Mouse (Mus musculus) lung, embryonic 16.5 days (tissue): ENCODE results near the gene Dop1a. TPM values are rescaled to one million over a fixed set of nuclear protein-coding genes. Genes with fewer than 3 reads are reported as not detected.

Source experiments
- ATAC-seq: fragments of 200-750 bp; cut with Nextera tagmentation; 2 replicates; pipeline ENCODE4 v1.8.0; 2017; ENCODE audit warnings: low read depth, mild to moderate bottlenecking, moderate library complexity
- H3K27ac ChIP-seq: fragments of 300-500 bp; sonication (generic); 2 replicates; pipeline ENCODE4 v1.5.1; 2014; ENCODE audit warnings: mild to moderate bottlenecking, control low read depth, low read length
- H3K27me3 ChIP-seq: fragments of 300-500 bp; sonication (generic); 2 replicates; pipeline ENCODE4 v1.6.1; 2014; ENCODE audit warnings: low read depth, low read length, mixed read lengths; ENCODE audit not compliant: control insufficient read depth, insufficient read depth
- H3K36me3 ChIP-seq: fragments of 300-500 bp; sonication (generic); 2 replicates; pipeline ENCODE4 v1.6.1; 2014; ENCODE audit warnings: low read length; ENCODE audit not compliant: control insufficient read depth, insufficient read depth
- H3K4me1 ChIP-seq: fragments of 300-500 bp; sonication (generic); replicated peaks from 2 replicates; pipeline ENCODE4 v1.6.1; 2014; ENCODE audit warnings: low read length, mixed read lengths; ENCODE audit not compliant: control insufficient read depth, insufficient read depth
- H3K4me2 ChIP-seq: fragments of 300-500 bp; sonication (generic); 2 replicates; pipeline ENCODE4 v1.6.1; 2014; ENCODE audit warnings: low read depth, low read length, control low read depth
- H3K4me3 ChIP-seq: fragments of 300-500 bp; sonication (generic); 2 replicates; pipeline ENCODE4 v1.5.1; 2014; ENCODE audit warnings: mild to moderate bottlenecking, low read length, control low read depth
- H3K9ac ChIP-seq: fragments of 300-500 bp; sonication (generic); 2 replicates; pipeline ENCODE4 v1.6.1; 2014; ENCODE audit warnings: low read length, control low read depth
- H3K9me3 ChIP-seq: fragments of 300-500 bp; sonication (generic); 2 replicates; pipeline ENCODE4 v1.6.1; 2016; ENCODE audit warnings: low read length; ENCODE audit not compliant: control insufficient read depth
- WGBS: fragments of 180-500 bp; shearing (Covaris S2); extraction: QIAGEN DNeasy Blood & Tissue Kit; methylation state at CpG from one replicate; pipeline ENCODE4 v1.1.7; 2014; 5-methylcytosine and 5-hydroxymethylcytosine counted together
- polyA plus RNA-seq: library from polyadenylated mRNA; unstranded; fragments of >200 nt; fragmentation: Nextera tagmentation; extraction: Ambion mirVana; gene quantifications from 2 replicates; pipeline ENCODE4 v1.2.1, GENCODE M21; 2015

Dop1a gene
- polyA plus RNA-seq, 1 experiment from 2014 or later = 12.1 TPM

DNA sequence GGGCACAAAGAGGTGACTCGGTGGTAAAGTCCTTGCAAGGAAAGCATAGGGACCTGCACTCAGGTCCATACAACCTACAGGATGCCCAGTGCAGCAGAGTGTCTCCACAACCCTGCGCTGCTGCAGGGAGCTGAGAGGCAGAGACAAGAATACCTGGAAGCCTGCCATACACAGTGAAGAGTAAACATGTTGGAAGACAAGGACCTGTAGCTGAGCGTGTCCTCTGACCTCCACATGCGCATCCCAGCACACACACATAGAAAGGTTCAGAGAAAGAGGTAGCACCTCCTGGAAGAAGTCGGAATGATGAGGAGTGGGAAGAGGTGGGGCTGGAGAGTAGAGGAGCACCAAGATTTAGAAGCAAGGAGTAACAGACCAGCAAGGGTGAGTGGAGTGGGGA lies 67.1 kb downstream of the Dop1a start:
- Histone ChIP-seq H3K4me1 (no peaks in the 10 kb centered on the region), H3K4me2 (no peak overlapping the region), H3K9me3 (no peaks in the 10 kb centered on the region), H3K9ac (no peak overlapping the region), H3K27ac (no peak overlapping the region), H3K27me3 (no peaks in the 10 kb centered on the region), H3K4me3 (no peak overlapping the region), H3K36me3 (peaks cover 8% of the 10 kb centered on the region)
- 75% methylated on average over 5 of the region's 5 CpGs for WGBS
- ATAC-seq = no peak

DNA sequence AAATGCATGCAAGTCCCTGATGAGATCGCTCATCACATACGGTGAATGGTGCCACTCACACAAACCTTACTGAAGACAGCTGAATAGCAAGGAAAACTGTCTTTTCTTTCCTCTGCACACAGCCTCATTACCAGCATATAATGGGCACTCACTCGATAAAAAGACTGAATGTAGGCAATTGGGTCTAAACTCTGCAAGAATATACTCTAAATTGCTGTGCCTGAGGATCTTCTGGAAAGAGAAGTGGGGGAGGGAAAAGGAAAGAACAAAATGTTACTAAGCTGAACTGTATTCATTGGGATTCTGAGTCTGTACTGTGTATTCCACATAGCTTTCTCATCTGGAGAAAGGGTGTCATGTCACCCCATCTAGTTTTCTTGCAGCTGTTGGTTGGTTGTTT lies 76.5 kb downstream of the Dop1a start:
- Histone ChIP-seq H3K9me3 (no peaks in the 10 kb centered on the region), H3K27ac (no peak overlapping the region), H3K4me1 (no peaks in the 10 kb centered on the region), H3K9ac (no peak overlapping the region), H3K27me3 (no peaks in the 10 kb centered on the region), H3K36me3 (peaks cover 19% of the 10 kb centered on the region), H3K4me3 (no peak overlapping the region), H3K4me2 (no peak overlapping the region)
- no peak for ATAC-seq
- WGBS = 88% methylated on average over 3 of the region's 3 CpGs

DNA sequence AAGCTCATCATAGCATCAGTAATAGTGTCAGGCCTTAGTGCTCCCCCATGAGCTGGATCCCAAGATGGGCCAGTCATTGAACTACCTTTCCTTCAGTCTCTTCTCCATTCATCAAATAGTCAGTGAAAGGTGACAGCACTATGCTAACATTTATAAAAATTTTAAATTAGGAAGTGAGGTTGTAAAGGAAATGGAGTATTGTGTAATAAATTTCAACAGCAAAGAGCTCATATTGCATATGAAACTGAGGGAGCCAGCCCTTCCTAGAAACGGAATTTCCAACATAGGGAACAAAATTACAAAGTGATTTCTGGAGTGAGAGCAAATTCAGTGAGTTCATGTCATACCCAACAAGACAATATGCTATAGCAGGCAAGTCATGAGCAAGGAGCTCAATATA lies 77.6 kb downstream of the Dop1a start:
- no peak overlapping the region for H3K9ac ChIP-seq
- H3K4me1 ChIP-seq = no peaks in the 10 kb centered on the region
- no peak overlapping the region for H3K27ac ChIP-seq
- no peak overlapping the region for H3K4me3 ChIP-seq
- H3K4me2 ChIP-seq = no peak overlapping the region
- no peak for ATAC-seq
- 69% methylated on average over 1 of the region's 1 CpGs for whole genome bisulfite sequencing
- H3K9me3 ChIP-seq = no peaks in the 10 kb centered on the region
- H3K27me3 ChIP-seq = no peaks in the 10 kb centered on the region
- H3K36me3 ChIP-seq = peaks cover 26% of the 10 kb centered on the region

DNA sequence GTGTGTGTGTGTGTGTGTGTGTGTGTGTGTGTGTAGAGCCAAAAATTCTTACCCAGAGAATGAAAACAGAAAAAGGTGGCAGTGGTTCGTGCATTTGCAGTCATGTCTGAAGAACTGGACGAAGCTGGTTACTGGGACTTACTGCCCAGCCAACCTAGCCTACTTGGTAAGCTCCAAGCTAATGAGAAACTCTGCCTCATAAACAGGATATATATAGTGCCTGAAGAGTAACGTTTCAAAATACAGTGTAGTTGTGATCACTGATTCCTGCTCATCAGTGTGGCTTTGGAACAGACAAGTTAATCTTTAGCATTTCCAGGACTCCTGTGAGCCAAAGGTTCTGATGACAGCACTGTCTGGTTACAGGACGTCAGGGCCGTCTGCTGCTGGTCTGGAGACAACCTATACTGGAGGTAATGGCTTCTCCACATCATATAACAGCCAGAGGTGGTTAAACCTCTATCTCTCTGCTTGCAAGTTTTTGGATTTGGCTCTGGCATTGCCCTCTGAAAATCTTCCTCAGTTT lies 82.7 kb downstream of the Dop1a start:
- no peak overlapping the region for H3K4me2 ChIP-seq
- no peak for ATAC-seq
- peaks cover 25% of the 10 kb centered on the region for H3K36me3 ChIP-seq
- H3K9me3 ChIP-seq = no peaks in the 10 kb centered on the region
- H3K9ac ChIP-seq = no peak overlapping the region
- no peaks in the 10 kb centered on the region for H3K4me1 ChIP-seq
- no peak overlapping the region for H3K27ac ChIP-seq
- no peak overlapping the region for H3K4me3 ChIP-seq
- no peaks in the 10 kb centered on the region for H3K27me3 ChIP-seq
- 84% methylated on average over 5 of the region's 5 CpGs for WGBS

DNA sequence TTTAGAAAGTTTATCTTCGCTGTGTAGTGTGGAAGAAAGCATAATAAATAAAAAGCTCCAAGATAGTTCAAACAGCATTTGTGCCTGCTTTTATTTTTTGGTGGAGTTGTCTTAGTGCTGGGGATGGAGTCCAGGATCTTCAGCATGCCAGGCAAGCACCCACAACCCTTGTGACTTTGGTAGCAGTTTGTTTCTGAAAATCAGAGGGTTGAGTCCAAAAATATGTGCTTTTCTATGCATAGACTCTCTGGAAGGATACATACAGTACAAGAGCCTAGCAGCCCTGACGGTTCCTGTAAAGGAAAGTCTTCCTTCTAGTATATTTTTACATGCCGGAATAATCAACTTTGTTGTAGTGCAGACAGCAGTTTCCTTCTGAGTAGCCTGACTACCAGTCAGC lies 83.8 kb downstream of the Dop1a start:
- 87% methylated on average over 3 of the region's 3 CpGs for WGBS
- no peak overlapping the region for H3K4me3 ChIP-seq

DNA sequence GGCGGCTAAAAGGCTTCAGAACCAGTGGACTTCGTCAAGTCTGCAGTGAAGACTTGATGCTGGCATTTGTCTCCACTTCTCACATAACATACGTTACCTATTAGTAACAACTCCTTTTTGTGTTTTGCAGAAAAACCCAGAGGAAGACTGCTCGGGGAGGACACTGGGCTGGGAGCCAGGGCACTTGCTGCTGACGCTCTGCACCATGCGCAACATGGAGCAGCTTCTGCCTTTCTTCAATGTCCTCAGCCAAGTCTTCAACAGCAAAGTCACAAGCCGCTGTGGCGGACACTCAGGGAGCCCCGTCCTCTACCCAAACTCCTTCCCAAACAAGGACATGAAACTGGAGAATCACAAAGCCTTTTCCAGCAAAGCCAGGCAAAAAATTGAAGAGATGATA lies 86.9 kb downstream of the Dop1a start:
- Histone ChIP-seq H3K4me2 (no peak overlapping the region), H3K4me3 (no peak overlapping the region), H3K9ac (no peak overlapping the region), H3K27me3 (no peaks in the 10 kb centered on the region), H3K27ac (no peak overlapping the region), H3K4me1 (no peaks in the 10 kb centered on the region), H3K9me3 (no peaks in the 10 kb centered on the region), H3K36me3 (peaks cover 25% of the 10 kb centered on the region)
- ATAC-seq = no peak
- 79% methylated on average over 9 of the region's 9 CpGs for WGBS

More for the DNA sequence above, 83.8 kb downstream of the Dop1a start:
- H3K9ac ChIP-seq = no peak overlapping the region
- H3K4me1 ChIP-seq = no peaks in the 10 kb centered on the region
- no peak for ATAC-seq
- H3K27me3 ChIP-seq = no peaks in the 10 kb centered on the region
- H3K9me3 ChIP-seq = no peaks in the 10 kb centered on the region
- H3K36me3 ChIP-seq = peaks cover 25% of the 10 kb centered on the region
- H3K4me2 ChIP-seq = no peak overlapping the region
- H3K27ac ChIP-seq = no peak overlapping the region

DNA sequence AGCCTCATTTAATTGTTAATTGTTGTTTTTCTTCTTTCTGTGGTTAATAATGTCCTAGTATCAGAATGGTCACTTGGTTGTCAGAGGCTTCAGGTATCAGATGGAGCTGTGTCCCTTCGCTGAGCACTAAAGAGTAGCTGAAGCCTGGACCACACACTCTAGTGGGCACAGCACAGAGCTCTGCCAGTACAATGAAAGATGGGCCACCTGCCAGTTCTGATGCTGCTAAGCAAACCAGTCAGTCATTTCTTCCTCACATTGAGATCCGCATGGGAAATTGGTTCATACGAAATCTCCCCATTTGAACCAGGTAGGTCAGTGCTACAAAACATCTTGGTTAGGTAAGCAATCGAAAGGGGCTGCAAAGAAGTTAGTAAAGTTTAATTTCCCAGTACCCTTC lies 87.7 kb downstream of the Dop1a start:
- no peaks in the 10 kb centered on the region for H3K4me1 ChIP-seq
- H3K4me3 ChIP-seq = no peak overlapping the region
- WGBS = 90% methylated on average over 4 of the region's 4 CpGs
- H3K36me3 ChIP-seq = peaks cover 28% of the 10 kb centered on the region
- no peak for ATAC-seq
- H3K27me3 ChIP-seq = no peaks in the 10 kb centered on the region
- H3K9me3 ChIP-seq = no peaks in the 10 kb centered on the region
- H3K4me2 ChIP-seq = no peak overlapping the region
- H3K27ac ChIP-seq = no peak overlapping the region
- no peak overlapping the region for H3K9ac ChIP-seq

DNA sequence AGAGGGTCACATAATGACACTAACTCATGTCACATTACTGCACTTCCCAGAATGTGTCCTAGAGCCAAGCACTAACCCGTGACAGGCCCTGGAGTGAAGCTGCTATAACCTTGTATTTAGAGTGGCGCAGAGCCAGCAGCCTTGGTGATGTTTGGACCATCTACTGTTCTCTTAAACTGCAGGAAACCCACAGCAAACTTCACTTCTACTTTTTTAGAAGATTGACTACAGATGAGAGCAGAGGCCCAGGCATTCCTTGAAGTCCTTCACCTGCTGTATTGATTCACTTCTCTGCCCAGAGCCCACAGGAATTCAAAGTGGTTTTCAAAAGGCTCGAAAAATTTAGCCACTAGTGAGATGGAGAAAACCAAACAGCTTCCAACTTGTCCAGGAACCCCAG lies 93.6 kb downstream of the Dop1a start:
- no peaks in the 10 kb centered on the region; the same call in 1 of the 2 replicates for H3K4me1 ChIP-seq
- 53% methylated on average over 3 of the region's 3 CpGs for WGBS
- H3K9me3 ChIP-seq = no peaks in the 10 kb centered on the region
- H3K4me2 ChIP-seq = no peak overlapping the region
- H3K4me3 ChIP-seq = no peak overlapping the region
- H3K9ac ChIP-seq = no peak overlapping the region
- peak; percentile 87 for ATAC-seq
- H3K27me3 ChIP-seq = no peaks in the 10 kb centered on the region
- H3K27ac ChIP-seq = peak overlapping the region; percentile 87
- H3K36me3 ChIP-seq = peaks cover 33% of the 10 kb centered on the region

DNA sequence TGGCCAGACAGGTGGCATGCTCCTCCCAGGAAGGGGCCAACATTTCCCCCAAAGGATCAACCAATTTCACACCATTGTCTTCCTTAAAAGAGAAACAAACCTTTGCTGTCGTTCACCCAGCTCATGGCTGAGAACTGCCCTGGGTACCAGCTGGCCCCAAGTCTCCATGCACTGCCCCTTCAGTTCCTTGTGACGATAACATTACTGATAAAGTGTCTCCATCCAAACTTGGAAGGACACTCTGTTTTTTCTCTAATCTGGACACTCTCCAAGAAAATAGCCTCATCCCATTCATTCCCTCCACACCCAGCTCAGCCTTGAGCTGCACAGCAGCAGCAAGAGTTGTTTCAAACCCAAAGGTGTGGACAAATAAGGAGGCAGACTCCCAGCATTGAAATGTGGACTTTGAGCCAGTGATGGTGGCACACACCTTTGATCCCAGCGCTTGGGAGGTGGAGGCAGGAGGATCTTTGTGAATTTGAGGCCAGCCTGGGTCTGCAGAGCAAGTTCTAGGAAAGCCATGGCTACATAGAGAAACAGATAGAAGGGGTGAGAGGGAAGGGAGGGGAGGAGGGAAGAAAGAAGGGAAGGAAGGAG lies 102.5 kb downstream of the Dop1a start:
- H3K9ac ChIP-seq = no peak overlapping the region
- H3K9me3 ChIP-seq = no peaks in the 10 kb centered on the region
- no peak overlapping the region for H3K4me3 ChIP-seq
- no peak overlapping the region for H3K4me2 ChIP-seq
- ATAC-seq = no peak
- H3K36me3 ChIP-seq = peaks cover 19% of the 10 kb centered on the region
- H3K27me3 ChIP-seq = no peaks in the 10 kb centered on the region
- WGBS = 58% methylated on average over 3 of the region's 3 CpGs
- no peak overlapping the region for H3K27ac ChIP-seq
- H3K4me1 ChIP-seq = peaks cover 20% of the 10 kb centered on the region
